Mouse (Mus musculus): Measurements from ENCODE around the gene Plpp1. TPM values are rescaled to one million over a fixed set of nuclear protein-coding genes. Genes with fewer than 3 reads are reported as not detected.

Plpp1 gene
- total RNA-seq, 2 experiments from 2014 or later: 28.5 to 30.7 TPM

DNA sequence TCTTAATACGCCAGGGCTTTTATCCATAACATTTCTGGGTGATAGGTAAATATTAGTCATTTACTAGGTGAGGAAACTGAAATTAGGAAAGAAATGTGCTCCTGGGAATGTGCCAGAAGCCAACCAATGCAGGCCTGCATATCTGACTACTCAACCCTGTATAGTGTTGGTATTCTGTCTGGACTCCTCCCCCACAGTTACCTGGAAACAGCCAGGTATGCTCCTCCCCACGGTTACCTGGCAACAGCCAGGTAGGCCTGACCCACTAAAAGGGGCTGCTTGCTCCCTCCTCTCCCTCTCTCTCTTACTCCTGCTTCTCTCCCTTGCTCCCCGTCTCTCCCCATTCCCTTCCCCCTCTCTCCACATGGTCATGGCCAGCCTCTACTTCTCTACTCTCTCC is 21.8 kb downstream of the Plpp1 start:
- no peak for DNase-seq

DNA sequence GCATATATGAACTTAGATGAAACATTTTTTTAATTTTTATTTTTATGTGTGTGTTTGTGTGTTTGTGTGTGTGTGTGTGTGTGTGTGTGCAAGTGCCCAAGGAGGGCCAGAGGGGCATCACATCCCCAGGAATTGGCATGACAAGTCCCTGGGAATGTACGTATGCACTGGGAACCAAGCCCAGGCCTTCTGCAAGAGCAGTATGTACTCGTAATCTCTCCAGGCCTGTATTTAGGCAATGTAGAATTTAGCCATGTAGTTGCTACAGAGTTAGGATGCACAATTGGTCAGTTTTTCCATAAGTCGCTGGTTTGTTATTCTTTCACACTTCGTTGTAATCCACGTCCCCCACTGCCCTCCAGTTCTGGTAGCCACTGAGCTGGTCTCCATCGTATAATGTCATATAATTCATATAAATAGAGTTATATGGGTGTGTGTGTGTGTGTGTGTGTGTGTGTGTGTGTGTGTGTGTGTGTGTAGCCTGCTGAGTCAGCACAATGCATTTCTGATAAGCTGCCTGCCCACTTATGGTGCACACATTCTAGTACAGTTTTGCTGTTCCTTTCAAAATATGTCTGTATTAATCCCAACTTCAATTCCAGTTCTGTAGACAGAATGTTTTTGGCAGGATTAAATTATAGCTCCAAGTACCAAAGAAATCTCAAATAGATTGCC is 22.8 kb downstream of the Plpp1 start:
- DNase-seq: no peak

DNA sequence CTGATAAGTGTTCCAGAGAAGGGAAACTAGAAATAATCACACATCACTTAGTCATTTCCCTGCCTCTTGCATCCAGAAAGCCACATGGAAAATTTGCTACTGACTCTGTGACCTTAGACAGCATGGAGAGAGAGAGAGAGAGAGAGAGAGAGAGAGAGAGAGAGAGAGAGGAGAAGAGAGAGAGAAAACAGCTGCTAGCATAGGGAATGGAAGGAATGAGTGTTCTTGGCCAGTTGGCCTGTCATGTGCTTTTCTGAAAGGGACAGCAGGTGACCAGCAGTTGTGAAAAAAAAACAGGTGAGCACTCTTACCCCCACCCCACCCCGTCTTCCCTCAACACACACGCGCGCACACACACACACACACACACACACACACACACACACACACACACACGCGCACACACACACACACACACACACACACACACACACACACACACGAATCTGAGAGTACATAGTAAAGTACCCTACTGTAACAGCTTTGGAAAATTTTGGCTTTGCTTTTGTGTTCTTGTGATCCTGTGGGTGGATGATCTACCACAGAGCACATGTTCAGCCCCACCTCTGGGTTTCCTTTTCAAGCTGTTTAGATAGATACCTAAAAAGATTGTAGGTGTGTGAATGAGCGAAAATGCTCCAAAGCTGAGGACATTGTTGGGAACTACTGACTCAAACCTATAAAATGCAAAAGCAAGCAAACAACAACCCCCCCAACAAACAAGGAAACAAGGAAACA is 23.5 kb downstream of the Plpp1 start:
- DNase-seq: no peak

DNA sequence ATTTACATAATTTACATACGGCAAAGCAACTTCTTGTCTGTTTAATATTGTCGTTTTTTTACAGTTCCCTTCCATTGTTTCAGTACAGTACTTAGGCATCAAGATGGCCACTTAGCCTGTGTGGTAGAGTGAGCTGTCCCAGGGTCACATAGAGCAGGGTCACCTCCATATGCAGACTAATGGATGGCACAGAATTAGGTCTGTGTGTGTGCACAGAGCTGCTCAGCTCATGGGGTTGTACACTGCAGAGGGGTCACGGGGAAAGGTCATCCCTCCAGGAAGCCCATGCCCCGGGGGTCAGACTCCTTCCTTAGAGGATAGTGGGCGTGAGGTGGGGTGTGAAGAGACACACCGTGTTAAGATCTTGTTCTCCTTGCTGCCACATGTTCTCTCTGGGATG is 24.9 kb downstream of the Plpp1 start:
- no peak for DNase-seq

DNA sequence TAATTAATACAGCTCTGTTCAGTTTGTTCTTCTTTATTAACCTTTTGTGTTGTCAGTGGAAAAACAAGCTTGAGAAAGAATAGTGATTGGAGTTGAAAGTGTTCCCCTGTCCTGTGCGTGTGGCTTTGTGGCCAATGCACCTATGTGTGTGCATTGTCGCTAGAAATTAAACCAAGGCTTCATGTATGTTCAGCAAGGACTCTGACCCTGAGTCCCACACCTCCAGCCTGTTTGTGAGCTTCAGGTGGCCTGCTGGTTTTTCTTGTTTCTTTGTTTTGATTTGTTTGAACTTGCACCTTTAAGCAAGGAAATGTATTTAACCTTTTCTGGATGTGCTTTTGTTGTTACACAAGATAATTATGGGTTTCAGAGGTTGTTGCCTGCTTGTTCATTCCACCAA is 29.0 kb downstream of the Plpp1 start:
- DNase-seq: no peak

DNA sequence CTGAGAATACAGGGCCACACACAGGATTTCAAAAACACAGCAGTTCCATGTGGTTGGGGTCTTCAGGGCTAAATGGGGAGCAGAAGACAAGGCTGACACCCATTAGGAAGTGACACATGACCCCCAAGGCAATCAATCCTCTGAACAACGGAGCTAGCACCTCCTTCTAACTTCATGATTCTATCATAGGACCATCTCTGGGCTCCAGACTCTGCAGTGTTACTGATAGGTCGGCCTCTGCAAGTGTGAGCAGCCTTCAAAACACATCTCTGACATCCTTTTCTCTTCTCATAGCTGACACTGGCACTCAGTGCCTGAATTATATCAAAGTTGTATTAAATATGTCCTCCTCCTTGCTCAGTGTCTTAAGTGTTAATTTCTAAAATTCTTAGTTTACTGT is 32.0 kb downstream of the Plpp1 start:
- DNase-seq: no peak

DNA sequence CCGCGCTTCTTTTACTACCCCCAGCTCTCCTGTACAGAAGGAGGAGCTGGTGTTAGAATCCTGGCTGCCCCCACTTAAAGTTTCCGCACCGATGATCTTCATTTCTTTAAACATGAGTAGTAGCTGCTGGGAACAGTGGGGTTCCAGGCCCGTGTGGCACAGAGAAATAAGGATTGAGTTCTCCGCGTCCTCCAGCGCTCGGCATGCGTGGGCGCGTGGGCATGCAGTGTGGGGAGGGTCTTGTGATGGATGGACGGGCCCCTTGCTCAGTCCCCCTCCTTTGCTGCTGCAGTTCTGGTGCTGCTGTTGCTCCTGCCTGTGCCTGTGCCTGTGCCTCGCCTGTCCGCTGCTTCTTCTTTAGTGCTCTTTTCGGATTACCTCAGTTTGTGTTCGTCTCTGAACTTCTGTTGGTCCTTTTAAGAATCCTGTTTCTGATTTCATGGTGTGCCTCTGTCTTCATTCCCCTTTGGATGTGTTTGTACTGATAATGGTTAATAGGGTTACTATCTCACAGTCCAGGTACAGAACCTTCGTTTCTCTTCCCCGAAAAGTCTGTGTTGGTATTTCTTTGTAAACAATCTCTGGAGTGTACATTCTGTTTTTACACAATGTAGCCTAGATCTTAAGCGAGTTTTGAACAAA is 32.8 kb downstream of the Plpp1 start:
- no peak for DNase-seq

DNA sequence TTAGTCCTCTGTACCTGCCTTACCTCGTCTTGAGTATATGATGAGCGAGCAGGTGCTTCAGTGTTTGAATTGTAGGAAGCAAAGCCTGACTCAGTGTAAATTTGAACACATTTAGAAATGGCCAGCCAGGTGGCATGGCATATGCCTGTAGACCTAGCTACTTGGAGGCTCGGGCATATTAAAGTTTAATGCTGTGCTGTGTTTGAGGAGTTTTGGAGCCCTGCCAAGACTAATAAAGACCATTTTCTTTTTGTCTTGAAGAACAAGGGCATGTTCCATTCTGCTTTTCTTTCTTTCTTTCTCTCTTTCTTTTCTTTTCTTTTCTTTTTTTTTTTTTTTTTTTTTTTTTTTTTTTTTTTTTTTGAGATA is 33.3 kb downstream of the Plpp1 start:
- no peak for DNase-seq

DNA sequence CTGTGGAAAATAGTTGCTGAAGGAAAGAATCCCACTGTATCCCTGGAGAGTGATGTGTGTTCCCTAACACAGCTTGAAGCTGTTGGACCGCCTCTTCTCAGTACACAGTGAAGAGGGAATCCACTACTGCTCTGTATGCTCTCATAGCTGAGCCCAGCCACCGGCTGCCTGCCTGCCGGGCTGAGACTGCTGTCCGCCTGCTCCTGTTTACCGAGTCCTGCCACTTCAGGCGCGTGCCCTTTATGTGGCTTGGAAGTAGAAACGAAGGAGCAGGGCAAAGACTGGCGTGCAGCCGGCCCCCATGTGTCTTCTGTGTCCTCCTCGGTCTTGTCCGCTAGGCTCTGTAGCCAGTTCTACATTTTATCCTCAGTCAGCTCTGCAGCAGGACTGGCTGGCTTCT is 34.5 kb downstream of the Plpp1 start:
- no peak for DNase-seq

DNA sequence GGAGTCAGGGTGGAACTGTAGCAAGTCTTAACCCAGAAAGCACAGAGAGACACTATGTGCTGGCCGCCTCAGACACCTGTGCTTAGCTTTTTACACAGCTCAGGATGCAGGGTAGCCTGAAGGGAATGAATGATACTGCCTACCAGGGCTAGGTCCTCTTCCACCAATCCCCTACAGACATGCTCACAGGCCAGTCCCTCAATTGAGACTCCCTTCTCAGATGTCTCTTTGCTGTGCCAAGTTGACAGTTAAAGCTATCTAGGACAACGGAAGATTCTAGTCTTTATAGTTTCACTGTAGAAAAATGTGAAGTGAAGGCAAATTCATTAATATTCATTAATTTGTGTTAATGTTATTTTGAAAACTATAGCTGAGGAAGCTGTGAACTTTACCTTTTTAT is 36.4 kb downstream of the Plpp1 start:
- no peak for DNase-seq

DNA sequence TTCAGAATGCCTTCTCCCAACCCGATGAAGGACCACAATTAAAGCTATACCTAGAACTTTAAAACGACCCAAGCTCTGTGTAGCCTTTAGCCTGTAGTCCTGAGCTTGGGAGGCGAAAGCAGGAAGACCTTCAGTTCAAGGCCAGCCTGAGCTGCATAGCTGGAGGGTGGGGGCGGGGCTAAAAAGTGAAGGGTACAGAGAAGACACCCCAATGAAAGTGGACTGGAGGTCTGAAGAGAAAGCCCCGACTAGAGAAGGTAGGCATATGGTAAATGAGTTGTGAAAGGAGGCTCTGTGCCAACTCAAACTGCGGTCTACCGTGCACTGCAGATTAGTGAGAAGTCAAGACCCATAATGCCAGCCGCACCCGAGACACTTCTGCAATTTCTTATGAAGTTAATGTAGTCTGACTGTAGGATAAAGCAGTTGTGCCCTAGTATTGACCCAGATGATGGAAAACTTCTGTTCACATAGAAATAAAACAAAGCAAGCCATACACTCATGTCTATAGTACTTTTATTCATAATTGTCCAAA is 37.1 kb downstream of the Plpp1 start:
- DNase-seq: no peak

DNA sequence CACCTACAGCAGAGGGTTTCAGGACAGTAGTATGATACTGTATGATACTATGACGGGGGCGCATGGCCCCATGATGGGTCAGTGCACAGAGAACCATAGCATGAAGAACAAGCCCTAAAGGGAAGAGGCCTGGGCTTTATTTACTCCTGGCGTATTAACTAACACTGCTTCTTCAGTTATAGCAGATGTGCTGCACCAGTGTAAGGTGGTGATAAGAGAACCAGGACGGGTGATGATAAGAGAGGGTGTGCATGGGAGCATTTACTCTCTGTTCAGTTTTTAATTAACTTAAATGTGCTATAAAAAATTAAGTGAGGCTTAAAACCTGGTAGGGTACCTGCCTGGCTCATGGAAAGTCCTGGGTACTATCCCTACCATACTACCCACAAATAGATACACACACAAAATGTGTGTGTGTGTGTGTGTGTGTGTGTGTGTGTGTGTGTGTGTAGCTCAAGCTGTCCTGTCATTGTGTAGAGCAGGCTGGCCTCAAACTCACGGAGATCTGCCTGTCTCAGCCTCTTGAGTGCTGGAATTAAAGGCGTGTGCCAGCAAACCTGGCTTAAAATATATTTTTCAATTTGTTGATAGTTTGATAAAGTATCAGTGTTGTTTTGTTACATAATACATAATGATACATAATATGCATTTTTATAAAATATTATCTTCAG is 38.1 kb downstream of the Plpp1 start:
- no peak for DNase-seq

DNA sequence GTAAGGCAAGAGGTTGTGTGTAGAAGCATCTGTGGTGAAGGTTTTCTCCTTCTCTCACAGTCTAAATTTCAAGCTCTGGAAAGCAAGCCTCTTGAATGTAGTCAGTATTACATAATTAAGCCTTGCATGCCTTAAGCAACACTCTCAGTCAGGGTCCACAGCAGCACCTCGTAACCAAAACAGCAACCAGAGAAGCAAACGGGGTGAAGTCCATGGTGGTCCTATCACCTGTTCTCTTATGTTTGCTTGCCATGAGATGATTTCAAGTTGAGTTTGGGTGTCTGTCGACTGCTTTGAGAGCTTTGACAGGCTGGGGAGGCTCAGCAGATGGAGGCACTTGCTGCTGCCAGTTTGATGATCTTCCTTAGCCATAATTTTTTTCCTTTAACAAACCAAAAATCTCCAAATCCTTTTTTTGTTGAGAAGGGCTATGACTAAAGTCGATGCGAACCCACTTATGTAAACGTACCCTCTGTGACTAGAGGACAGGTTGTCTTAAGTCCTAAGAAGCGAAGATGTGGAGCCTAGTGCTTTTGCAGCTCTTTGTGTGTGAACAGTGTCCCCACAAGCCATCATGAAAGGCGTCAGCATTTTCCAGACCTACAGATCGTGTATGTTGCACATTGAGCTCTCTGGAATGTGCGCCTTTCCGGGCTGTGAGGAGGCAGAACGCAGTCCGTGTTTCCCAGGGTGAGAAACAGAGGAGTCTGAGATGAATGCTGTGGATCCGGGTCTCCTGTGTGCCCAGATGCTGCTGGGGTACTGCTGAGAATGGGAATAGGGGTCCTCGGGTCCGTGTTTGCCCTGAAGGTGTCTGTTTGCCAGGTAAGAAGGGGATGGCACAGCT is 39.9 kb downstream of the Plpp1 start:
- DNase-seq: peak; percentile 36 to 46

DNA sequence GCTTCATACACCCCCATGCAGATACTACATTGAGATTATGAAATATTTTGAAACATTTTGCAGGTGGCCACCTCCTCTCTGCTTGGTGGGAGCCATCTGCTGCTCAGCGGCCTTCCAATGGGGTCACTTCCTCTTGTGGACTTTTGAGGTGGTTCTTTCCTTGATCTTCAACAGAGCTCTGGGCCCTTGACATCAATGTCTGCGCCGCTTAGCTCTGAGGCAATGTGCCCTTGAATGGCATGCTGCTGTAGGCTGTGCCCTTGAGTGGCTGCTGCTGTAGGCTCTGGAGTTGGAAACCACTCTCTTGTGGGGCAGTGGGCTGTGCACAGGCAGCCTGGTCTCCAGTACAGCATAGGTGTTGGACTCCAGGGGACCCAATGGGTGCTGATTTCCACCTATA is 45.3 kb downstream of the Plpp1 start:
- DNase-seq: no peak

DNA sequence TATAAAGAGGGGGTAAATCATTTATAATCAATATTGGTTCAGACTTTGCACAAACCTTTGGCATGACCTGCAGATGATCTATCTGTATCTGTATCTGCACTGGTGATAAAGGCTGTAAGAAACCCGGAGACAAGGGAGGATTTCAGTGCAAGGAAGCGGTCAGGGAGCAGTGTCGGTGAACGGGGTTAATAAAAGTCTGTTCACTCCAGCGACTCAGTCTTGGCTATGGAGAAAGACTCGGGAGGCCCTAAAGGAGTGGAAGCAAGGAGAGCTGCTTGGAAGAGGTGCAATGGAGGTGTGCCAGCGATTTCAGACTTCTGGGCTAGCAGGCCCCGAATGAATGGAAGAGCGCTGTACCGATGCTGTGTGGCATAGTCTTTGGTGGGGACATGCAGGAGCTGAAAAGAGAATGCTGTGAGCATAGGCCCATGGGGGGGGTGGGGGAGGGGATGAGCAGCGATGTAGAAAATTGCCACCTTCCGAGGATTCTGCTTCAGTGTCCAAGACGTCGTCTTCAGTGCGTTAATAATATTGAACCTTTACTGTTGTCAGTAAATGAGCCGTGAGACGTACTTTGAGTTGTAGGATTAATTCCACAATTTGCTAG is 53.2 kb downstream of the Plpp1 start:
- DNase-seq: no peak

DNA sequence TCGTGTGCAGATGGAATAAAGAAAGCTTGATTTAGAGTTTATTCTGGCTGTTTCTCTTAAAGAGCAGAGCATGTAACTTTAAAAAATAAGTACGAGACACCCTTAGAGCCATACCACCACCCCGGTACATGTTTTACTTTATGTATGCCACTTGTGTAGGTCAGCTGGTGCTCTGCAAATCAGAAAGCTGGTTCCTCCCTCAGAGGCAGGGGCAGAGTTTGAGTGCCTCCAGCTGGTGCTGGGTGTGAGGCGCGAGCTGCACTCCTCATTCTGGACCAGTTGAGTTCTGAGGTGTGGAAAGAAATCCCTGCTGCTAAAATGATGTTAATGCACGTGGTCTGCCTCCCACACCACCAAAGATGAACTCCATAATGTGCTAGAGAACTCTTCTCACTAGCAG is 53.8 kb downstream of the Plpp1 start:
- no peak for DNase-seq

DNA sequence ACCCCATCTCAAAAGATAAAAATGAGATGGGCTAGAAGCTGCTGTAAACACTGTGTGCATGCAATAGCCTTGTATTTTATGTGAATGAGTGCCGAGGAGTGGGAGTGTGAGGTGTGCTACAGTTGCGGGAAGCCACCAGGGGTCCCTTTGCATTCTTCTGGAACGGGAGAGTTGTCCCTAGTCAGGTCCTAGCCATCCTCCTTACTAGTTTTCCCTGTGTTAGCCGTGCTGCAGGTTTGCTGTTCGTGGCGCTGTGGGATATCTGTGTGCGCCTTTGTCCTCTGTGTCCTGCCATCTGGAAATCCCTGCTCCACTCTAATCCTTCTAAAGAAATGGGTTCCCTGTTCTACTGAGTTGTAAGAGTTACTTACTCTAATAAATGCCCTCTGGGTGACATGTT is 57.3 kb downstream of the Plpp1 start:
- no peak for DNase-seq

DNA sequence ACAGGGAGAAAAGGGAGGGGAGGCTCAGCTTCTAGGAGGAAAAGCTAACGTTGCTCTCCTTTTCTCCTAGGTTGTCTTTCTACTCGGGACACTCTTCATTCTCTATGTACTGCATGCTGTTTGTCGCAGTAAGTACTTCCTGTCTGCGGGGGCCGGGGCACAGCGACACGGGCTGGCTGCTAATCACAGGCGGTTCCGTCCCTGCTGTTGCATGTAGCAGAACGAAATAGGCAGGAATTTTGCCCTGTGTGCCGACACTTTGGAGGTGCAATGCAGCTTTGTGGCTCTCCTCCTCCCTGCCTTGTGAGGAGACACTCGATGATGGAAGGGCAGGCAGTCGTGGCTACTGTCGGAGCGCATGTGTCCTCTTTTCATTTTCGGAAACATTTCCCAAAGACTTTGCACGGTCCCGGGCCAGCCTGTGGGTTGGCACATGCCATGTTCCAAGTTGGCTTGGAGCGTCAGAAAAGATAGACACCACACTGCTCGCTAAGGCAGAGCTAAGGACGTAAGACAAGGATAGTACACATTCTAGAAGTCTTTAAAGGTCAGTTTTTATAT is 59.1 kb downstream of the Plpp1 start:
- DNase-seq: no peak

DNA sequence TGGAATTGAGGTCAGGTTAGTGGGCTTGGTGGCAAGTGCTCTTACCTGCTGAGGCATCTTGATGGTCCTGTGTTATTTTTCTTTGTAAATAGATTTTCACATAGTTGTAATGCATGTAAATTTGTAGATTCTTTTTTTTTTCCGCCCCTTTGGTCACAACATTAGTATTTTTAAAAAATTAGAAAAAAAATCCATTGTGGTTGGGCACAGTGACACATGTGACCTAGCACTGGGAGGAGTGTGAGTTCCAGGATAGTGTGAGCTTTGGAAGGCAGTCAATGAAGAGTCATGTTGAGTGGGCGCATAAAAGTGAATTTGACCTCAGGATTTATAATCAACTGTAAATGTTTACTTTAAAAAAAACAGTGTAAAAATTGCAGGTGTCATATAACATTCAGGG is 59.8 kb downstream of the Plpp1 start:
- DNase-seq: no peak

DNA sequence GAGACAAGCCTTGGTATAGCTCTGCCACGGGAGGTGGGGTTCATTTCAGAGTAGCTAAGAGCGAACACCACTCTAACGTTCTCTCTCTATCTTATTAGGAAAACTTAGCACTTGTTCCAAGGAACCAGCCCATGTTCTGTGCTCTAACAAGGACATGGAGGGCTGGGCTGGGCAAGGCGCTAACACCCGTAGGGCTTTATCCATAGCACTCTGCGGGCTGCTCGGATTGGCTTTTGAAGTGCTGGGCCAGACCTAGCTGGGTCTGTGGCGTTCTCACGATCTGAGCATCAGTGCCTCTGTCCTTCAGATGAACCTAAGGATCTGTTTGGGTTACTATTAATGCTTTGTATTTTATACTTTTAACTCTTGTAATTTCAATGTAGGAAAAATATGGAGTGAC is 60.3 kb downstream of the Plpp1 start:
- no peak for DNase-seq

DNA sequence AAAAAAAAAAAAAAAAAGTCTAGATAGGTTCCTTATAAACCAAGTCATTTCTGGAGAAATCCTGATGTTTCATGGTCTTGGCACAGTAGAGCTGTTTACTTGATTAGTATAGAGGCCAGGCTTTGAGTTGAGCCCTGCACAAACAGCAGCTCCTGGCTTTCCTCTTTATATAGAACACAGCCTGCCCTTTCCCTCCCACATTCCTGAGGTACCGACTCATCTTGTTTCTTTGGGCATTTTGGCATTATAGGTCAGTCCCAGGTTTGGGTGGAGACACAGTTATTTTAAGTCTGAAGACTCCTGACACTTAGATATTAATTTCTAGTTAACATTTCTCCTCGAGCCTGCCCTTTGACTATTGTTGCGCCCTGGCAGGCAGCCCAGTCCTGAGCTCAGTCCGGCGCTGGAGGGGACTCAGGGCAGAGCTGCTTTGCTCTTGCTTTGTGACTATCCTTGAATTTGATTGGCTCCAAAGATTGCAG is 61.3 kb downstream of the Plpp1 start:
- no peak for DNase-seq
